Mouse (Mus musculus) heart, adult 9 months (tissue): ENCODE data around the gene Olfr610.
"Not testable (repeated sequence)": the region's sequence is repeated elsewhere in the genome, so short reads cannot be mapped to it uniquely, and the experiment has no call there.

Source experiments
- DNase-seq, 2 experiments: peaks; one replicate each; pipeline ENCODE4 v3.0.0; 2022; ENCODE audit warnings: low spot score in 2 of 2

Gene Olfr610

DNA sequence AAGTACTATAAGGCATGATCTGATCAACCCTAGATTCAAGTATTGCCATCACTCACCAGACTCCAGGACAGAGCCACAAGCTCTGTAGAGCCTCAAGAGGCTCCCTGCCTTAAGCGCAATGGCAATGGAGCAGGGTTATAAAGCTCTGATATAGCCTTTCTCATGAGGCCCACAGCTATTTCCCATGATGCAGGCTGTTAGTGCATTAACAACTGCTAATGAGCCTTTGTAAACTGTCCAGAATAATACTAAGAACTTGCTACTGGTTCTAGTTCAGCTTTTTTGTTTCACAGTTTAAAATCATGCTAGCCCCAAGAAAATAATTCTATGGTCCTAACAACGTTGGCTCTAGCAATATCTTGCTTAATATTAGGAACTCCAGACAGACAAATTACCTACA is at the start of gene Olfr610:
Olfr610 (minus strand) TSS at position 101 of the 400 bp plus-strand sequence.
- no peak for DNase-seq

DNA sequence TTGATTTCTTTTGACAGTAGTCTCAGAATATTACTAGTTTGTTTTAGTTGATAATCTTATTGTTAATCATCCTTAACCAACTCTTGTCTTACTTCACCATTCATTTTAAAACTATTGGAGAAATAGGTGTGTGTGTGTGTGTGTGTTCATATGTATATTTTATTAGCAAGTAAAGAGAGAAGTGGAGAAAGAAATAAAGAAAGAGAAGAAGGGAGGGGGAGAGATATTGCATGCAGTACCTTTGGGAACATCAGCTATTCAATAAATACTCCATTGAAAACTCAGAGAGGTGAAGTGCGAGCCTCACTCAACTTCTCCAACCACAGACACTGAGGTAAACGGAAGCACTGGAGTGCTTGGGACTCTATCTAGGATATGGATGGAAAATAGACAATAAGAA is 43.9 kb upstream of the Olfr610 start, which contains the start of gene Olfr615:
Olfr615 (plus strand) TSS at position 301 of the 400 bp plus-strand sequence.
- no peak for DNase-seq

DNA sequence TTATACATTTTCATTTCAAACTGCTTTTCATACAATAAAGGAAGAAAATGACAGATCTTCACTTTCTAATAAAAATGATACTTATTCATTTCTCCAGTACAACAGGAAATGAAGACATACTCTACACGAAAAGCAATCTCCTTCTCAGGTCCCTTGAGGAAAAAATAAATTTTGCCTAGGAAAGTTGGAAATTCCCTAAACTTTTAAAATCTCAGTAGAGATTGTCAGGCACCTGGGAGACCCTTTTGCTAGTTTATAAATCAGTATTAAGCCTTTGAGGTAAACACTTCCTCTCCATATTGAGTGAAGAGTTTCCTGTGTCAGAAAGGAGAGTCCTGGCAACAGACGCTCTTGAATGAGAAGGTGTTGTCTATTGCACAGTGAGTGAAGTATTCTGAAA is 35.9 kb upstream of the Olfr610 start, which contains the start of gene Olfr613:
Olfr613 (plus strand) TSS at position 301 of the 400 bp plus-strand sequence.
- no peak for DNase-seq

DNA sequence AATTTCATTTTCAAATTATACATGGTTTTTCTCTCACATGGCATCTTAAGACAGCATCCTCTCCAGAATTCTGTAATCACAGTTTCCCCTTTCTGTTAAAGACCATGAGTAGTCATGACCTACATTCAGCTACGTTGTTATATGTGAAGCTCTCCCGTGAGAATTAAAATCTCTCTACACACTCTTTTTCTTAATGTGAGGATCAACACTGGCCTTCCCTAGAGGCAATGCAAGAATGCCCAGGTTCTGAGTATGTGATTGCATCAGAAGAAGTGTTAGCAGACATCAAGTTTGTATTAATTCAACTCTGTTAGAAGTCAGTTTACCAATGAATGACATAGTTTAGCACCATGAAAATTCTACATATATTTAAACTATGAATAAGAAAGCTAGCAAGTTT is 30.7 kb upstream of the Olfr610 start, which contains the start of gene Olfr612:
Olfr612 (minus strand) TSS at position 101 of the 400 bp plus-strand sequence.
- not testable (repeated sequence) for DNase-seq

DNA sequence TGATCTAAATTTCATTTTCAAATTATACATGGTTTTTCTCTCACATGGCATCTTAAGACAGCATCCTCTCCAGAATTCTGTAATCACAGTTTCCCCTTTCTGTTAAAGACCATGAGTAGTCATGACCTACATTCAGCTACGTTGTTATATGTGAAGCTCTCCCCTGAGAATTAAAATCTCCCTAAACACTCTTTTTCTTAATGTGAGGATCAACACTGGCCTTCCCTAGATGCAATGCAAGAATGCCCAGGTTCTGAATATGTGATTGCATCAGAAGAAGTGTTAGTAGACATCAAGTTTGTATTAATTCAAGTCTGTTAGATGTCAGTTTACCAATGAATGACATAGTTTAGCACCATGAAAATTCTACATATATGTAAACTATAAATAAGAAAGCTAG is 8.8 kb upstream of the Olfr610 start, which contains the start of gene Olfr611:
Olfr611 (minus strand) TSS at position 101 of the 400 bp plus-strand sequence.
- DNase-seq = not testable (repeated sequence)

DNA sequence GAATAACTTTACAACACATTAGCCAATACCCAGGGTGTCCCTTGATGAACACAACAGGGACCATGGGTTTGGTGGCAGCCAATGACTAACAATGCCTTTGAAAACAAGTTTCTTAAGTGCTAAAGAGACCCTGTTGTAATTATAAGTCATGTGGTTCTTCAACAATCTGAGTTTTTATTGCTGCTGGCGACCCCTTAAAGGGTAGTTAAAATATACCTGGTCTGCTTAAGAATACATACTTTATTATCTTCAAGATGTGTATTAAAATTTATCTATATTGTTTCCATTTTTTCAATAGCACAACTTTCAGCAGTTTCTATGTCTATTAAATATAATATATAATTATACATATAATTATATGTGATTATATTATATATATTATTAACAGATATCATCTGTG is 14.0 kb downstream of the Olfr610 start, which contains the start of gene Olfr609:
Olfr609 (minus strand) TSS at position 101 of the 400 bp plus-strand sequence.
- no peak for DNase-seq

DNA sequence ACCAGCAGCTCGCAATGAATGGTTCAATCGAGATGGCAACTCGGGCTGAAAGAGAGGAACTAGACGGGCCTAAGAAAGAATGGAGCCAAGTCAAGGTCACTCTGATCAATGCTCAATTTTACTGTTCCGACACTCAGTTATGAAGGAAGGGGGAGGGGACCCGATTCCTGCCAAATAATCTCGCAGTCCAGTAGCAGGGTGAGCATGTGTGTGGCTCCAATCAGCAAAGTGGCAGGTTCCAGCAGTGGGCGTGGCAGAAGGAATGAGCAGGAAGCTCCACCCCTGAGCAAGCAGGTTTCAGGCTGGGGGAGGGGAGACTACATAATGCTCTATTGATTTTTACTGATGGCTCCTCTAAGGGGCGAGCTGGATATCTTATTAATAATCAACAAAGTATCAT is 34.8 kb downstream of the Olfr610 start:
- DNase-seq = not testable (repeated sequence)

DNA sequence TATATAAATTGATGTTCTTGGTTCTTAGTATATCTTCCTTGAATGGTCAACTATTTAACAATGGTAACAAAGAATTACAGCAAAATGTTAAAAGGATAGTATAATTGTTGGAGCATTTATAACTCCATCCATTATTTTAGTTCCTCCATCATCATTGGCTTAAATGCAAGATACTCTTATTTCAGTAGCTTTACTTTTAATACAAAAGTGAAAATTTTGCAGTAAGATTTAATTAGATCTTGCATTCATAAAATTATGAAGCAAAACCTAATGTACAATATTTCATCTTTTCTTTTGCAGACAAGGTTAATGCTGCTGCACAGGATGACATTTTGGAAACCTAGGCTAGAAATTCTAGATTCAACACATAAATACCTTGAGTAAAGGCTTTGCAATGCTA is 42.3 kb downstream of the Olfr610 start, which contains the start of gene Olfr608:
Olfr608 (plus strand) TSS at position 301 of the 400 bp plus-strand sequence.
- no peak for DNase-seq

DNA sequence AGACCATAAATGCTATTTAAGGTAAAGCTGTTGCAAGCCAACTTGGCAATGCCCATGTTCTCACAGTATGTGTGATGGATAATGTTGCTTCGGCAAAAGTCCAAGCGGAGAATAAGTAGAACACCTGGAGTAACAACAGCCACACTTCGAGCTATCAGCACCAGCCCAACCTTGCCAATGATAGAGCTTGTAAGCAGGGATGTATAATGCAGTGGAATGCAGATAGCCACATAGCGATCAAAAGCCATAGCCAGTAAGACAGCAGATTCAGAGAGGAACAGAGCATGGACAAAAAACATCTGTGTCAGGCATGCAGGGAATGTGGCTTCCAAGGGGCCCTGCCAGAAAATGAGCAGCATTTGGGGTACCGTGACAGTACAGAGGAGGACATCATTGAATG is 51.3 kb downstream of the Olfr610 start:
- no peak for DNase-seq
